Mouse (Mus musculus) heart, postnatal 0 days (tissue): ENCODE results near the gene Ttc21a.

ENCODE experiments used
- CTCF ChIP-seq: IDR thresholded peaks from 2 replicates; pipeline ENCODE4 v1.5.1; 2016; ENCODE audit warnings: antibody characterized with exemption, control low read depth, low read depth
- EP300 ChIP-seq: IDR thresholded peaks from 2 replicates; pipeline ENCODE4 v1.6.1; 2016; ENCODE audit warnings: antibody characterized with exemption, low read depth

GRCm38 (mm10) chr9:119941407-119941806 lies 4.0 kb downstream of the Ttc21a start:
- no peak for TF ChIP-seq CTCF
- TF ChIP-seq EP300 = no peak
